Mouse (Mus musculus) spleen, adult 2 months (tissue): ENCODE results near the gene a. TPM values are rescaled to one million over a fixed set of nuclear protein-coding genes. Genes with fewer than 3 reads are reported as not detected.
A peak's percentile ranks its signal among the peaks of the same experiment; 100 is the strongest.

Experiments used
- DNase-seq, 2 experiments: peaks; one replicate each; pipeline versions ENCODE4 v3.0.0 to v3.0.0-alpha.2; 2012 to 2021; ENCODE audit warnings: low spot score in 2 of 2, low read depth in 1 of 2
- H3K27ac ChIP-seq: fragments of 200-500 bp; 2 replicates; pipeline ENCODE4 v1.5.1; 2012; ENCODE audit warnings: low read length, inconsistent platforms; ENCODE audit not compliant: insufficient read depth
- H3K27me3 ChIP-seq: fragments of 200-500 bp; 2 replicates; pipeline ENCODE4 v1.6.1; 2012; ENCODE audit warnings: mild to moderate bottlenecking, moderate library complexity, low read length, inconsistent platforms; ENCODE audit not compliant: control insufficient read depth, insufficient read depth
- H3K36me3 ChIP-seq: fragments of 200-500 bp; 2 replicates; pipeline ENCODE4 v1.6.1; 2012; ENCODE audit warnings: mild to moderate bottlenecking, low read length, inconsistent platforms; ENCODE audit not compliant: control insufficient read depth, insufficient read depth
- H3K4me1 ChIP-seq: fragments of 200-500 bp; 2 replicates; pipeline ENCODE4 v1.6.1; 2011; ENCODE audit warnings: inconsistent platforms; ENCODE audit not compliant: control insufficient read depth, insufficient read depth, insufficient read length
- H3K4me3 ChIP-seq: fragments of 200-500 bp; 2 replicates; pipeline ENCODE4 v1.5.1; 2011; ENCODE audit warnings: mild to moderate bottlenecking, inconsistent platforms; ENCODE audit not compliant: insufficient read depth, insufficient read length; ENCODE audit errors: extremely low read depth
- CTCF ChIP-seq: fragments of 200-500 bp; IDR thresholded peaks from 2 replicates; pipeline ENCODE4 v1.5.1; 2011; ENCODE audit warnings: mild to moderate bottlenecking, inconsistent platforms; ENCODE audit not compliant: insufficient read depth, insufficient read length, insufficient replicate concordance; ENCODE audit errors: extremely low read depth
- POLR2A ChIP-seq: fragments of 200-500 bp; IDR thresholded peaks from 2 replicates; pipeline ENCODE4 v1.6.1; 2011; ENCODE audit warnings: low read depth, low read length, inconsistent platforms
- WGBS: fragments of 180-500 bp; shearing (Covaris S2); methylation state at CpG from one replicate; pipeline ENCODE4 v1.1.7; 2018; 5-methylcytosine and 5-hydroxymethylcytosine counted together
- polyA plus RNA-seq: library from polyadenylated mRNA; depleted of rRNA; stranded (reverse); fragments of >200 nt; gene quantifications from 2 replicates; pipeline ENCODE4 v1.2.3, GENCODE M21; 2012

a gene
- polyA plus RNA-seq, 1 experiment: not detected

DNA sequence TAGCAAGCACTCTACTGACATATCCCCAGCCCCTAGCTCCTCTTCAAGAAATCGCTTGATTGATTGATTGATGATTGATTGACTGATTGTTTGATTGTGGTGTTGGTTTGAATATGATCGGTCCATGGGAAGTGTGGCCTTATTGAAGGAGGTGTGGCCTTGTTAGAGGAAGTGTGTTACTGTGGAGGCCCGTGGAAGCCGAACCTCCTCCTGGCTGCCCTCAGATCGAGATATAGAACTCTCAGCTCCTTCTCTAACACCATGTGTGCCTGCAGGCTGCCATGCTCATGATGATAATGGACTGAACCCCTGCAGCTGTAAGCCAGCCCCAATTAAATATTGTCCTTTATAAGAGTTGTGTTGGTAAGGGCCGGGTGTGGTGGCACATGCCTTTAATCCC lies 24.2 kb upstream of the a start:
- H3K4me3 ChIP-seq: no peak overlapping the region
- no peaks in the 10 kb centered on the region for H3K4me1 ChIP-seq
- no peak for DNase-seq
- WGBS: 63% methylated on average over 6 of the region's 6 CpGs
- H3K27me3 ChIP-seq: no peaks in the 10 kb centered on the region
- TF ChIP-seq POLR2A: no peak
- no peak for TF ChIP-seq CTCF
- no peaks in the 10 kb centered on the region for H3K36me3 ChIP-seq
- no peak overlapping the region for H3K27ac ChIP-seq

DNA sequence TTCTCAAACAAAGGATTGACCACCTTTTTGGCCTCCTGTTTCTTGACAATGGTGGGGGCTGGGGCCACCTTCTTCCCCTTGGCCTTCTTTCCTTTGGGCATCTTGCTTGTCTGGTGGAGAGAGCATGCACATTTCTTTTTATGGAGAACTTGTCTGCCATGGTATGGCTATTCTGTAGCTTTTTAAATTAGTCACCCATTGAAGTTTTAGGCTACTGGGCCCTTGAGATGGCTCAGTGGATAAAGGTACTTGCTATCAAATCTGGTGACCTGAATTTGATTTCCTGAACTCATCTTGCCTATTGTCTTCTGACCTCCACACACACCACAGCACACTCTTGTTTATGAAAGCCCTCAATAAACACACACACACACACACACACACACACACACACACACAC lies 21.3 kb upstream of the a start, which contains the start of gene Gm14214:
Gene Gm14214 (minus strand): TSS at position 101 of the 400 bp plus-strand sequence.
- H3K36me3 ChIP-seq: no peaks in the 10 kb centered on the region
- no peaks in the 10 kb centered on the region for H3K27me3 ChIP-seq
- H3K4me3 ChIP-seq: no peak within 1 kb of the TSS
- H3K4me1 ChIP-seq: no peaks in the 10 kb centered on the region
- DNase-seq: no peak
- no peak within 1 kb of the TSS for H3K27ac ChIP-seq
- TF ChIP-seq POLR2A: no peak
- TF ChIP-seq CTCF: no peak

DNA sequence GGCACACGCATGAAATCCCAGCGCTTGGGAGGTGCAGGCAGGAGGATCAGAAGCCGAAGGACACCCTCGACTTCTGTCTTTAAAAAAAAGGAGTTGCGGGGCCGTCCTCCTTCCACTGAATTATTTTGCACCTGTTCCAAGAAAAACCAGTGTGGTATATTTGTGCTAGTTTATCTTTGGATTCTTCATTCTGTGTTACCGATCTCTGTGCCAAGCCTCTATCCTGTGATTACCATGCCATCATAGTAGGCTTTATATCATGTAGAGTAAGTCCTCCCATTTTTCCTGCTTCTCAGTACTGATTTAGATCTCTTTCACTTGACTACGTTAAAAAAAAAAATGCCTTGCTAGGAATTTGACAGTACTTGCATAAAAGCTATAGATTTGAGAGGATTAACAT lies 19.6 kb upstream of the a start:
- 94% methylated on average over 8 of the region's 8 CpGs for WGBS
- no peak for DNase-seq
- no peaks in the 10 kb centered on the region for H3K36me3 ChIP-seq
- no peak overlapping the region for H3K27ac ChIP-seq
- H3K4me3 ChIP-seq: no peak overlapping the region
- H3K4me1 ChIP-seq: no peaks in the 10 kb centered on the region
- H3K27me3 ChIP-seq: no peaks in the 10 kb centered on the region
- no peak for TF ChIP-seq POLR2A
- no peak for TF ChIP-seq CTCF

DNA sequence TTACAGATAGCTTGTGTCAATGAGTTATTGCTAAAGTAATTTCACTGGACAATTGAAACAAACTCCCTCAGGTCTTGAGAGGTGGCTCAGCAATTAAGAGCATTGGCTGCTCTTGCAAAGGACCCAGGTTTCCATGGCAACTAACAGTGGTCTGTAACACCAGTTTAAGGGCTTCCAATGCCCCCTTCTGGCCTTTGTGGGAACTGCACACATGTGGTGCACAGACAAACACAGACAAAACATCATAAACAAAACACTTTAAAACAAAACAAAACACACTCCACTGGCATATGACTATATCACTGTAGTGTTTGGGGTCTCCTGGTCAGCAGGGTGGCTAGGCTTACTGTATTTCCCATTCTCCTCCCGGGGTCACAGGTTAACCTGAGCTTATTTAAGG lies 17.2 kb upstream of the a start:
- WGBS: 78% methylated on average over 1 of the region's 1 CpGs
- Histone ChIP-seq H3K27me3 (no peaks in the 10 kb centered on the region), H3K4me3 (no peak overlapping the region), H3K4me1 (no peaks in the 10 kb centered on the region), H3K27ac (no peak overlapping the region), H3K36me3 (no peaks in the 10 kb centered on the region)
- no peak for DNase-seq
- TF ChIP-seq POLR2A (no peak), CTCF (peak; percentile 3; the same call in 1 of the 2 replicates)

DNA sequence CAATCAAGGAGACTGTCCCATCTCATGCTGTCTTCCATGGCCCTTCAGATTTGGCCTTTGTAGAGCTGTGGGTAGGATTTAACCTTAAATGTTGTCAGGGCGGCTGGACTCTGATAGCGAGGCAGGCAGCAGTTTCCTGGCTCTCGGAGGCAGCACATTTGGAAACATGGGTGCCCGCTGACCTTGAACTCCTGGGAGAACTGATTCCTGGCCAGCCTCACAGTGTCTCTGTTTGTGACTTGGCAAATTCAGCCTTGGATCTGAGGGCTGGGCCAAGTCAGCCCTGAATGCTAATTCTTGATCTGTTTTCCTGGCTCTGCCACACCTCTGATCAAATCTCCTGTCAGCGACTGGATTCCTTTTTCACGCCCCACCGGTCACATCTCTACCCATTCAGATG lies 14.7 kb upstream of the a start:
- H3K27me3 ChIP-seq: no peaks in the 10 kb centered on the region
- H3K27ac ChIP-seq: no peak overlapping the region
- no peak for TF ChIP-seq CTCF
- TF ChIP-seq POLR2A: no peak
- H3K4me1 ChIP-seq: no peaks in the 10 kb centered on the region
- no peak for DNase-seq
- H3K4me3 ChIP-seq: no peak overlapping the region
- H3K36me3 ChIP-seq: no peaks in the 10 kb centered on the region
- WGBS: 88% methylated on average over 7 of the region's 7 CpGs

DNA sequence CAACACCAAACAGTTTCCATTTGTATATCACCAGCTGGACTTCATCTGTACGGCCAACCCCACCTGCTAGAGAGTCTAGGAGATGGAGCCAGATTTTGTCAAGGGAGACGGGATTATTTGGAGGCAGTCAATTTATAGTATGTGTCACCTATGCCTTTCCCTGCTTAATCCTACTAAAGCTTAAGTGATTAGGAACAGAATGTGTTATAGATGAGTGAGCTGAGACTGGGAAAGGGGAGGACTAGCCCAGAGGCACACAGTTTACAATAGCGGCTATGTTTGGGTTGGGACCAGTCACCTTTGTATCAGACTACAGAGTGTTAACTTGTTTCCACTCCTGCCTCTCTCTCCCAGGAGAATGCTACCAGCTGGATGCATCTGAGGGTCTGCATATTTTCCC lies 11.6 kb upstream of the a start:
- DNase-seq: no peak
- H3K36me3 ChIP-seq: no peaks in the 10 kb centered on the region
- H3K27me3 ChIP-seq: no peaks in the 10 kb centered on the region
- no peaks in the 10 kb centered on the region for H3K4me1 ChIP-seq
- WGBS: 89% methylated on average over 3 of the region's 3 CpGs
- no peak for TF ChIP-seq CTCF
- no peak for TF ChIP-seq POLR2A
- H3K4me3 ChIP-seq: no peak overlapping the region
- no peak overlapping the region for H3K27ac ChIP-seq

DNA sequence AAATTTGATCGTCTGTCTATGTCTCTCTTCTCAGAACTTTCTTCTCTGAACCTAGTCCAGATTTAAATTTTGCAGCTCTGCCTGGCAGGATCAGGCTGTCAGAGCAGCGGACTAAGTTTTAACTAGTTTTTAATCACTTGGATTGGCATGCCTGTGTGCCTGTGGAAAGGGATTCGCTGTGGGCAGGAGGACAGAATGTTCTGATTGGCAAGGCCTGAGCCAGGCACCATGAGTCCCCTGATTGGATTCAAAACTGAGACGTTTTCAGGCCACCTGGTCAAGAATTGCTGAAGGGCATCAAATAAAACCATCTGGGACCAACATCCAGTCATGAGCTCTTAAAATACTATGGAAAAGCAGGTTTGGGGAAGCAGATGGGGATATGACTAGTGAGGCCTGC lies 8.8 kb upstream of the a start:
- H3K27me3 ChIP-seq: no peaks in the 10 kb centered on the region
- no peak overlapping the region for H3K4me3 ChIP-seq
- no peak overlapping the region for H3K27ac ChIP-seq
- no peaks in the 10 kb centered on the region for H3K4me1 ChIP-seq
- no peak for DNase-seq
- WGBS: 86% methylated on average over 4 of the region's 4 CpGs
- TF ChIP-seq CTCF (no peak), POLR2A (no peak)
- no peaks in the 10 kb centered on the region for H3K36me3 ChIP-seq
